Mouse (Mus musculus) heart, postnatal 0 days (tissue): ENCODE measurements around the gene Cyp2b19.
A peak's percentile ranks its signal among the peaks of the same experiment; 100 is the strongest.

Source experiments
- CTCF ChIP-seq: IDR thresholded peaks from 2 replicates; pipeline ENCODE4 v1.5.1; 2016; ENCODE audit warnings: antibody characterized with exemption, control low read depth, low read depth
- EP300 ChIP-seq: IDR thresholded peaks from 2 replicates; pipeline ENCODE4 v1.6.1; 2016; ENCODE audit warnings: antibody characterized with exemption, low read depth

DNA sequence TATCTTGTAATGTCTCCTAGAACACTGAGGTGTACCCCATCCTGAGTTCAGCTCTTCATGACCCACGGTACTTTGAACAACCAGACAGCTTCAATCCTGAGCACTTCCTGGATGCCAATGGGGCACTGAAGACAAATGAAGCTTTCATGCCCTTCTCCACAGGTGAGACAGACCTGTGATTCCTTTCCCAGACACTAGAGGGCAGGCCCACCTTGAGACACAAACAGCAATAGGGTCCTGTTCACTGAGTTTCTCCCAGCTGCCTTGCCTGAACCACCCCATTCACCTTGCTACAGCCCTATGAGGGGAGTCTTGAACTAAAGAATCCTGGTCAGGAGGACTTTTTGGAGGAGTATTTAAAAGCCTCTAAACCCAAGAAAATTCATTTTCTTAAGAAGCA is 10.1 kb downstream of the Cyp2b19 start:
- peak; percentile 30 for TF ChIP-seq CTCF
- no peak for TF ChIP-seq EP300
